Mouse (Mus musculus) kidney, adult 11 months (tissue): ENCODE measurements around the gene Samd9l.
"Not testable (repeated sequence)": the region's sequence is repeated elsewhere in the genome, so short reads cannot be mapped to it uniquely, and the experiment has no call there.

Experiments used
- DNase-seq: peaks from one replicate; pipeline ENCODE4 v3.0.0; 2022

Samd9l gene

GRCm38 (mm10) chr6:3341479-3341878 is 57.9 kb downstream of the Samd9l start:
- no peak for DNase-seq

GRCm38 (mm10) chr6:3340928-3341327 is 58.4 kb downstream of the Samd9l start:
- DNase-seq: not testable (repeated sequence)

GRCm38 (mm10) chr6:3339131-3339530 is 60.2 kb downstream of the Samd9l start:
- DNase-seq: not testable (repeated sequence)
